Mouse (Mus musculus) midbrain, embryonic 12.5 days (tissue): ENCODE results near the gene Serpinh1. TPM values are rescaled to one million over a fixed set of nuclear protein-coding genes. Genes with fewer than 3 reads are reported as not detected.
A peak's percentile ranks its signal among the peaks of the same experiment; 100 is the strongest.

ENCODE experiments used
- ATAC-seq: fragments of 200-750 bp; cut with Nextera tagmentation; 2 replicates; pipeline ENCODE4 v1.8.0; 2017; ENCODE audit warnings: low read depth, moderate TSS enrichment, moderate library complexity; ENCODE audit not compliant: low FRiP score
- H3K27ac ChIP-seq: fragments of 300-500 bp; sonication (generic); replicated peaks from 2 replicates; pipeline ENCODE4 v1.5.1; 2016; ENCODE audit warnings: mild to moderate bottlenecking
- H3K27me3 ChIP-seq: fragments of 300-500 bp; sonication (generic); 2 replicates; pipeline ENCODE4 v1.6.1; 2016; ENCODE audit warnings: mild to moderate bottlenecking
- H3K36me3 ChIP-seq: fragments of 300-500 bp; sonication (generic); 2 replicates; pipeline ENCODE4 v1.6.1; 2016
- H3K4me1 ChIP-seq: fragments of 300-500 bp; sonication (generic); 2 replicates; pipeline ENCODE4 v1.6.1; 2016
- H3K4me2 ChIP-seq: fragments of 300-500 bp; sonication (generic); replicated peaks from 2 replicates; pipeline ENCODE4 v1.6.1; 2016; ENCODE audit warnings: mild to moderate bottlenecking, moderate library complexity
- H3K4me3 ChIP-seq: fragments of 300-500 bp; sonication (generic); 2 replicates; pipeline ENCODE4 v1.5.1; 2016; ENCODE audit warnings: mild to moderate bottlenecking
- H3K9ac ChIP-seq: fragments of 300-500 bp; sonication (generic); replicated peaks from 2 replicates; pipeline ENCODE4 v1.6.1; 2016; ENCODE audit warnings: mild to moderate bottlenecking, moderate library complexity
- H3K9me3 ChIP-seq: fragments of 300-500 bp; sonication (generic); 2 replicates; pipeline ENCODE4 v1.6.1; 2016; ENCODE audit warnings: mild to moderate bottlenecking
- WGBS: fragments of 180-500 bp; shearing (Covaris S2); methylation state at CpG from one replicate; pipeline ENCODE4 v1.1.7; 2016; 5-methylcytosine and 5-hydroxymethylcytosine counted together
- polyA plus RNA-seq: library from polyadenylated mRNA; unstranded; fragments of >200 nt; fragmentation: Nextera tagmentation; extraction: Ambion mirVana; gene quantifications from 2 replicates; pipeline ENCODE4 v1.2.1, GENCODE M21; 2016

The Serpinh1 gene
- polyA plus RNA-seq, 1 experiment from 2014 or later: 557 TPM

DNA sequence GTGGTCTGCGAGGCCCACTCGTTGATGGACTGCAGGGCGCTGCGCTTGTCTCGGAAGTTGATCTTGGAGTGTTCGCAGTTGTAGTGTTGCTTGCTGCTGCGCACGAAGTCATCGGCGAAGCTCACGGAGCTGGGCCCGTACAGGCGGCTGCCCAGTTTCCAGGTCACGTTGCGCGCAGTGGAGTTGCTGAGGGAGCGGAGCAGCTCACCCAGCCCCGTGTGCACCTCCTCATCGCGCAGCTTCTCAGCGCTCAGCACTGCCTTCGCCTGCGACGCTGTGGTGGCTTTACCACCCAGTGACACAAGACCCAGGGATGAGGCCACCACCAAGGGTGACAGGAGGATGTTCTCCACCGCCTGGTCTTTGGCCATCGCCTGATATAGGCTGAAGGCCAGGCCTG is 4.2 kb downstream of the Serpinh1 start:
- Histone ChIP-seq H3K4me2 (no peak overlapping the region), H3K4me1 (peaks cover 44% of the 10 kb centered on the region), H3K27me3 (0 out of 2 replicates have a peak, but pooled peaks cover 2% of the 10 kb centered on the region), H3K4me3 (no peak overlapping the region), H3K9ac (no peak overlapping the region), H3K27ac (no peak overlapping the region), H3K36me3 (peaks cover 49% of the 10 kb centered on the region), H3K9me3 (no peaks in the 10 kb centered on the region)
- 95% methylated on average over 26 of the region's 26 CpGs for WGBS
- ATAC-seq: no peak

DNA sequence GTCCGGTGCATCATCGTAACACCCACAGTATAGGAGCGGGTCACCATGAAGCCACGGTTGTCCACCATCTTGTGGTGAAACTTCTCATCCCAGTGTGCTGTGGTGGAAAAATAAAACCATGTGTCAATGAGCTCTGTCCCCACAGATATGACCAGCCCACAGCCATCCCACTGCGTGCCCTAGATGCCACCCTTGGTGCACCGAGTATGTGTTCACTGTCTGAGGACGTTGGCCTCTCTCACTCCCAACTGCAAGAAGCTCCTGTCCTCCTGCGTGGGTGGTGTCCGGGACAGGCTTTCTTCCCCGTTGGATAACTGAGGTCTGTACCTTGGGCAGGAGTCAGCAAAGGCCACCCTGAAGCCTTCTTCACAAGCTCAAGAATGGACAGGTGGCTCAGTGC is 5.8 kb downstream of the Serpinh1 start:
- no peak for ATAC-seq
- no peak overlapping the region for H3K4me2 ChIP-seq
- 95% methylated on average over 10 of the region's 10 CpGs for WGBS
- no peak overlapping the region for H3K27ac ChIP-seq
- peaks cover 49% of the 10 kb centered on the region for H3K36me3 ChIP-seq
- no peak overlapping the region for H3K9ac ChIP-seq
- no peak overlapping the region for H3K4me3 ChIP-seq
- no peaks in the 10 kb centered on the region for H3K27me3 ChIP-seq
- H3K9me3 ChIP-seq: no peaks in the 10 kb centered on the region
- peaks cover 28% of the 10 kb centered on the region for H3K4me1 ChIP-seq

DNA sequence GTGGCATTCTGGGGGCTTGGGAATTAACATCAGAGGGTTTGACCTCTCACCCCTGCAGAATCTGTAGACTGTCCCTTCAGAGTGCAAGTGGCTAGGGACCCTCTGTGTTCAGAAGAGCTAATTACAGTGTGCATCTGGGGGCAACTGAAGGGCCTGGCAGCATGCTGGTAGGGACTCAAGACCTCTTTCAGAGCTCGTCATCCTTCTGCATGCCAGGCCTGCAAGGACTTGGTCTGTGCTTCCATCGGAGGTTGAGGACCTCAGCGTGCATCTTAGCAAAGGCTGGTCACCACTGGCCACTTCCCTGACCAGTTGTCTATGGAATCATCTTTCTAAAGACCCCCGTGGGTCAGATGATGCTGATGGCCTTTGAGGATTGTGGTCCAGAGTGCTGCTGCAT is 9.5 kb downstream of the Serpinh1 start:
- Histone ChIP-seq H3K36me3 (peaks cover 42% of the 10 kb centered on the region), H3K9ac (no peak overlapping the region), H3K4me1 (no peaks in the 10 kb centered on the region), H3K27me3 (no peaks in the 10 kb centered on the region), H3K27ac (no peak overlapping the region), H3K9me3 (no peaks in the 10 kb centered on the region), H3K4me3 (no peak overlapping the region), H3K4me2 (no peak overlapping the region)
- ATAC-seq: no peak
- WGBS: 85% methylated on average over 4 of the region's 4 CpGs

DNA sequence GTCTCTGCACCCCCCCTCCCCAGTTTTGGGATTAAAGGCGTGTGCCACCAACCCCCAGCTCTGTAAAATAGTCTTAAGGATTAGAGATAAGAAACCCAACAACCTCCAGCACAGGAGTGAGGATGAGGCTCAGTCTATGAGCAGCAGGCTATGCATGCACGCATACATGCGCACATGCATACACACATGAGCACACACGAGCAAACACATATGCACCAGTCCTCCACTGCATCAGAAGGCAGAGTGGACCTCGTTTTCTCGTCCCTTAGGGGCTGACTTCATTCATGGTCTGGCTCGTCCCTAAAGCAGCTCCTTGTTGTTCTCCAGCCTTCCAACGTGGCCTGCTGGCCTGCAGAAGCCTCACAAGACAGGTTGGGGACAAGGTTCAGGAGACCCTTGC is 12.3 kb downstream of the Serpinh1 start:
- no peak overlapping the region for H3K9ac ChIP-seq
- no peak overlapping the region for H3K4me2 ChIP-seq
- 0 out of 2 replicates have a peak overlapping the region, but pooled peaks have one; percentile 39 for H3K27ac ChIP-seq
- no peak overlapping the region for H3K4me3 ChIP-seq
- H3K36me3 ChIP-seq: peaks cover 36% of the 10 kb centered on the region
- no peaks in the 10 kb centered on the region for H3K9me3 ChIP-seq
- H3K27me3 ChIP-seq: no peaks in the 10 kb centered on the region
- H3K4me1 ChIP-seq: no peaks in the 10 kb centered on the region
- no peak for ATAC-seq
- 77% methylated on average over 8 of the region's 8 CpGs for WGBS

DNA sequence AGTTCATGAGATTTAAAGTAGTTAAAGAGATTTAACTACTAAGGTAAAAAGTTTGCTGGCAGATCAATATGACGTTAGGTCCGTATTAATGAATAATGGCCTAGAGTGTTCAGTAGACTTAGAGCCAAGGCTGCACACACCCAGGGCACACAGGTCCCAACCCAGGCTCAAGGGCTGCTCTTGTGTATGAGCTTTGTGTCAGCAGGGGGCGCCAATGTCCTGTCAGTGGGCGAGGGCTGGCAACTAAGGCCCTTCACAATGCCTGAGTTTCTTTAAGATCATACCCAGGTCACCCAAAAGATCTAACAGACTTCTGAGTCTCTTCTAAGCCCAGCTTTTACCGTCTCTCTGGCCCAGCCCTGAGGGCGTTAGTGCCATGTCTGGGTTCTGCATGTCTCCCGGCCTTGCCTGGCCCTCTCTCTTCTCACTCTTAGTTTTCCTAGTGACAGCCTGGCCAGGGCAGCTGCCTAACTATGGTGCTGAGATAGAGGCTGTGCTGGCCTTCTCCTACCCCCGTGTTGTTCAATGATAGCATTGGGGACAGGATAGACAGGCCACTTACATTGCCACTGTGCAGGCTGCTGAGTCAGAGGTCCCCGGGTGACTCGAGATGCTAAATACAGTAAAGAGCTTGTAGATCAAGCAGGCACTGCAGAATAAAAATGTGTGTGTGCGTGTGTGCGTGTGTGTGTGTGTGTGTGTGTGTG is 20.1 kb downstream of the Serpinh1 start:
- no peaks in the 10 kb centered on the region for H3K9me3 ChIP-seq
- no peaks in the 10 kb centered on the region for H3K27me3 ChIP-seq
- H3K9ac ChIP-seq: peak overlapping the region; percentile 31; the same call in 1 of the 2 replicates
- ATAC-seq: peak; percentile 58; the same call in 1 of the 2 replicates
- peaks cover 28% of the 10 kb centered on the region for H3K36me3 ChIP-seq
- H3K4me1 ChIP-seq: peaks cover 13% of the 10 kb centered on the region
- 49% methylated on average over 12 of the region's 12 CpGs for WGBS
- H3K4me2 ChIP-seq: no peak overlapping the region
- no peak overlapping the region for H3K27ac ChIP-seq
- H3K4me3 ChIP-seq: no peak overlapping the region

DNA sequence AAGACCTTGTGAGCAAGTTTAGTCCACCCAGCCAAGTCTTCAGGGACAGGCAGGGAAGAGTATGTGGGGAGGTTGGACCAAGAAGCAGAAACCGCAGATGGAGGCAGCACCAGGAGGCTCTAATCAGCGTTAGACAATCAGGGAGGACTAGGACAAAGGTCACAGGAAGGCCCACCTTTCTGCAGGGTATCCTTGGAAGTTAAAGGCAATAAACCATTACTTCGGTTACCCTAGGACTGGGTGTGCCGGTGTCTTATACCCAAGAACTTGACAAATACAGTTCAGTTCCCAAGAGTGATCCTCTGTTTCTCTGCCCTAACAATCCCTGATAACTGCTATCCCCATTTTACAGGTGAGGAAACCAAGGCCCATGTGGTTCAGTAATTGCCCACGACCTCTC is 23.0 kb downstream of the Serpinh1 start:
- Histone ChIP-seq H3K36me3 (peaks cover 18% of the 10 kb centered on the region; the same call in 1 of the 2 replicates), H3K4me1 (peaks cover 18% of the 10 kb centered on the region), H3K4me3 (no peak overlapping the region), H3K9ac (no peak overlapping the region), H3K27ac (no peak overlapping the region), H3K4me2 (no peak overlapping the region), H3K27me3 (peaks cover 11% of the 10 kb centered on the region), H3K9me3 (no peaks in the 10 kb centered on the region)
- ATAC-seq: no peak
- 89% methylated on average over 5 of the region's 5 CpGs for WGBS

DNA sequence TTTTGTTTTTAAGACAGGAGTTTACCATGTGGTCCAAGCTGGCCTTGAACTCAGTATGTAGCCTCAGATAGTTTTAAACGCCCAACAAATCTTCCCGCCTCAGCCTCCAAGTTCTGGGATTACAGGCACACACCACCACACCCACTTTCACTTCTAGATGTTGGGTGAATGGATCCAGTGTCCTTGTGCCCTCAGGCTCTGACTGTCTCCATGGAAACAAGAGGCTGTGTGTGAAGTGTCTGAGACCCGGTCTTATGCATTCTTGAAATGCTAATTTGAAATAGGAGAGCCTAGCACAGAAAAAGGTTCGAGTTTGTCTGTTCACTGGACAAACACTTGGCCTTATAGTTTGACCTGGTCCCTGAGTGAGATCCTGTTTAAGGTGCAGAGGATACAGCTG is 24.2 kb downstream of the Serpinh1 start:
- peaks cover 12% of the 10 kb centered on the region for H3K27me3 ChIP-seq
- no peak overlapping the region for H3K4me3 ChIP-seq
- 40% methylated on average over 4 of the region's 4 CpGs for WGBS
- H3K4me2 ChIP-seq: no peak overlapping the region
- H3K9me3 ChIP-seq: no peaks in the 10 kb centered on the region
- no peak for ATAC-seq
- H3K27ac ChIP-seq: 0 out of 2 replicates have a peak overlapping the region, but pooled peaks have one; percentile 31
- no peak overlapping the region for H3K9ac ChIP-seq
- H3K36me3 ChIP-seq: peaks cover 20% of the 10 kb centered on the region
- H3K4me1 ChIP-seq: peaks cover 26% of the 10 kb centered on the region

DNA sequence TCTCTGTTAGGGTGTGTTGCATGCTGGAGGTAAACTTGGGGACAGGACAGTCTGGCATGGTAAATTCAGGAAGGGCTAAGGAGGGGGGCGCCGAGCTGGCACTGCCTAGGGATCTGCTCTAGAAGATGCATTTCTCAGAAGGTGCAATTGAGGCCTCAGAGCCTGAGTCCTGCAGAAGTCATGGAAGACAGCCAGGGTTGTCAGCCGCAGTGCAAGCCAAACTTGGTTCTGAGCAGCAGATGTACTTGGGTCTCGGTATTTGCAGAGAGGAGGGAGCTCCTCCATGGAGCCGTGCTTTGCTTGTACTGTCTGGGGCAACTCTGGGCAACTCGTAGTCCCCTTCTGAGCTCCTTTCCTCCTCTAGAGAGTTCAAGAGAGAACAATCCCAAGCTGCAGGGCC is 26.9 kb downstream of the Serpinh1 start:
- no peak overlapping the region for H3K27ac ChIP-seq
- no peaks in the 10 kb centered on the region for H3K9me3 ChIP-seq
- ATAC-seq: no peak
- no peak overlapping the region for H3K4me3 ChIP-seq
- H3K36me3 ChIP-seq: peaks cover 31% of the 10 kb centered on the region
- WGBS: 75% methylated on average over 6 of the region's 6 CpGs
- H3K9ac ChIP-seq: no peak overlapping the region
- H3K4me1 ChIP-seq: peaks cover 23% of the 10 kb centered on the region
- H3K4me2 ChIP-seq: no peak overlapping the region
- H3K27me3 ChIP-seq: peaks cover 26% of the 10 kb centered on the region

DNA sequence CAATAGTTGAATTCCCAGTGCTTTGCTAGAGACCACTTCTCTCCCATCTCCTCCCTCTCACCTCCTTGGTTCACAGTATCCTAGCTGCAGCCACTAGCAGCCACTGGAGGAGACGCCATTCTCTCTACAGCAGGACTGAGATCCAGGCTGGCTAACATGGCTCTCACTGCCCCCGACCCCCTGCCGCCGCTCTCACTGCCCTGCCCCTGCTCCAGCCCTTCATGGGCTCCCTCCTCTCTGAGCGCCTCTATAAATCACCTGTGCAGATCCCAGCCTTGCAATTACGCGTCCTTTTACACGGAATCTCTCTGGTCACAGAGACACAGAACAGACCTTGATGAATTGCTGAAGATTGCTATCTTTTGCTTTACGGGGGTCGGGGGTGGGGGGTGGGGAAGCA is 28.2 kb downstream of the Serpinh1 start:
- peak overlapping the region; percentile 11; the same call in 1 of the 2 replicates for H3K27ac ChIP-seq
- peaks cover 30% of the 10 kb centered on the region for H3K27me3 ChIP-seq
- no peak for ATAC-seq
- no peaks in the 10 kb centered on the region for H3K9me3 ChIP-seq
- peaks cover 34% of the 10 kb centered on the region for H3K4me1 ChIP-seq
- no peak overlapping the region for H3K4me3 ChIP-seq
- no peak overlapping the region; the same call in 1 of the 2 replicates for H3K9ac ChIP-seq
- no peak overlapping the region for H3K4me2 ChIP-seq
- 33% methylated on average over 10 of the region's 10 CpGs for WGBS
- peaks cover 31% of the 10 kb centered on the region for H3K36me3 ChIP-seq

DNA sequence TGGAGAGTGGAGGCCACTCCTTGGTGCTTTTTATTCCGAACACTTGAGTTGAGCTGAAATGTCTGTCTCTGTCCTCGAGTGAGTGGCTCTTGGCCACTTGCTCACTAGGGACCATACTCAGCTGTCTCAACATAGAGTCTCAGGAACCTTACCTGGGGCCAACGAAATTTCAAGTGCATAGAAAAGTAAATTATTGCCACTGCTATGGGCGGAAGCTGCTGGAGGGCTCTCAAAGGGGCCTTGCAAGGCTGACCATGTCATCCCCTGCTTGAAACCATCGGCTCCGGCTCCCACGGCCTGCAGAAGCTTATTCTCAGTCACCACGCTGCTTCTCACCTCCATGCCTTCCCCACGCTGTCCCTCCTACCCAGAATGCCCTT is 29.7 kb downstream of the Serpinh1 start:
- Histone ChIP-seq H3K27ac (no peak overlapping the region), H3K9me3 (no peaks in the 10 kb centered on the region), H3K4me1 (peaks cover 24% of the 10 kb centered on the region), H3K36me3 (peaks cover 32% of the 10 kb centered on the region), H3K4me3 (no peak overlapping the region), H3K9ac (no peak overlapping the region), H3K4me2 (no peak overlapping the region), H3K27me3 (peaks cover 38% of the 10 kb centered on the region)
- 91% methylated on average over 9 of the region's 9 CpGs for whole genome bisulfite sequencing
- no peak for ATAC-seq

DNA sequence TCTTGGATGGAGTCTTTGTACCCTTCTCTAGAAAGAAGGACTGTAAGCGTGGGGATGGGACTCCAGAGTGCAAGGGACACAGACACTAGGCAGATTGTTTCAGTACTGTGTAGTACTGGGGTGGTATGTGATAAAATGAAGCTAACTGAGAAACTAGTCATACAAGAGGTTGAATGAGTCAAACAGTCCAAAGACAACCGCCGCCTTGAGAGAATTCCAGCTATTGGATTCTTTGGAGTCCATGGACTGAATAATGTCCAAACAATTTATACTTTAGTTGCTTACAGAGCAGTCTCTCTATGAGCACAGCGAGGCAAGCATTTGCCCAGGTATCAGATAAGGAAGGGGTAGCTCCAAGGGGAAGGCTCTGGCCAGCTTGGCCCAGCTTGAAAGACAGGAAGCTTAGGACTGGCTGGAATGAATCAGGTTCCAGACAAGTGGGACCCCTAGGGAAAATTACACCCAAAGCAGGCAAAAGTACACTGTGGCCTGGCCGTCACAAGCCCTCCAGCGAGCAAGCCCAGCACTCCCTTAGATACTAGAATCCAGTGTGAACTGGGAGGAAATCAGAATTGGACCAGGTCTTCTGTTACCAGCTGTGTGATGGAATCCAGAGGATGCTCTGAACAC is 30.2 kb downstream of the Serpinh1 start:
- H3K4me3 ChIP-seq: no peak overlapping the region
- 93% methylated on average over 6 of the region's 6 CpGs for WGBS
- no peak overlapping the region for H3K4me2 ChIP-seq
- H3K36me3 ChIP-seq: peaks cover 30% of the 10 kb centered on the region
- H3K27ac ChIP-seq: no peak overlapping the region
- no peaks in the 10 kb centered on the region for H3K9me3 ChIP-seq
- no peak for ATAC-seq
- H3K4me1 ChIP-seq: peaks cover 24% of the 10 kb centered on the region
- H3K27me3 ChIP-seq: peaks cover 43% of the 10 kb centered on the region
- H3K9ac ChIP-seq: no peak overlapping the region

DNA sequence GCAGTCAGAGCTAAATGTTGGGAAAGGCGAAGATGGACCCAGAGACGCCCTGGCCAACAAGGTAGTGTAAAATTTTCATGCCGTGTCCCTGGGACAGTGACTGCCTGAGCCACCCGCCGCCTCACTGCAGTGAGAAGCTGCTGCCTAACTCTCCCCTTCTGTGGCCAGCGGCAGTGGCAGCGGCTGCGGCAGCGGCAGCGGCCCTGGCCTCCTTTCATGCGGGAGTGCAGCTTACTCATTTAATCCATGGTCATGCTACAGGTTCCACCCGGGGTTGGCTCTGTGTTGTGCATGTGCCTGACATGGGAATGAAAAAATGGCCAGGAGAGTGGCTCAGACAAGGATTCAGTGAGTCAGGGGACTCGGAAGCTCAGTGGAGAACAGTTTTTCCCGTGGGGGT is 32.5 kb downstream of the Serpinh1 start:
- H3K36me3 ChIP-seq: peaks cover 39% of the 10 kb centered on the region
- 34% methylated on average over 14 of the region's 14 CpGs for WGBS
- no peak overlapping the region for H3K9ac ChIP-seq
- H3K4me1 ChIP-seq: peaks cover 26% of the 10 kb centered on the region
- H3K4me3 ChIP-seq: no peak overlapping the region
- H3K27ac ChIP-seq: peak overlapping the region; percentile 46
- no peak overlapping the region for H3K4me2 ChIP-seq
- peaks cover 57% of the 10 kb centered on the region for H3K27me3 ChIP-seq
- no peaks in the 10 kb centered on the region for H3K9me3 ChIP-seq
- no peak for ATAC-seq
